Mouse (Mus musculus) kidney, embryonic 14.5 days (tissue): ENCODE results near the gene Gm21969. TPM values are rescaled to one million over a fixed set of nuclear protein-coding genes. Genes with fewer than 3 reads are reported as not detected.
A peak's percentile ranks its signal among the peaks of the same experiment; 100 is the strongest.

Source experiments
- ATAC-seq: fragments of 200-750 bp; cut with Nextera tagmentation; 2 replicates; pipeline ENCODE4 v1.8.0; 2017; ENCODE audit warnings: moderate number of reproducible peaks, mild to moderate bottlenecking, moderate TSS enrichment, moderate library complexity; ENCODE audit not compliant: low FRiP score, low TSS enrichment
- H3K27ac ChIP-seq: fragments of 300-500 bp; sonication (generic); 2 replicates; pipeline ENCODE4 v1.5.1; 2014; ENCODE audit warnings: low read depth, mild to moderate bottlenecking, low read length, moderate library complexity, mixed read lengths
- H3K27me3 ChIP-seq: fragments of 300-500 bp; sonication (generic); 2 replicates; pipeline ENCODE4 v1.6.1; 2014; ENCODE audit warnings: mild to moderate bottlenecking, low read length; ENCODE audit not compliant: control insufficient read depth, insufficient read depth
- H3K36me3 ChIP-seq: fragments of 300-500 bp; sonication (generic); 2 replicates; pipeline ENCODE4 v1.6.1; 2014; ENCODE audit warnings: low read length, mixed read lengths; ENCODE audit not compliant: control insufficient read depth, insufficient read depth
- H3K4me1 ChIP-seq: fragments of 300-500 bp; sonication (generic); 2 replicates; pipeline ENCODE4 v1.6.1; 2014; ENCODE audit warnings: low read length, mixed read lengths; ENCODE audit not compliant: control insufficient read depth, insufficient read depth
- H3K4me2 ChIP-seq: fragments of 300-500 bp; sonication (generic); replicated peaks from 2 replicates; pipeline ENCODE4 v1.6.1; 2014; ENCODE audit warnings: low read depth, mild to moderate bottlenecking, low read length
- H3K4me3 ChIP-seq: fragments of 300-500 bp; sonication (generic); 2 replicates; pipeline ENCODE4 v1.5.1; 2014; ENCODE audit warnings: mild to moderate bottlenecking, low read length
- H3K9ac ChIP-seq: fragments of 300-500 bp; sonication (generic); 2 replicates; pipeline ENCODE4 v1.6.1; 2014; ENCODE audit warnings: low read depth, mild to moderate bottlenecking, low read length, moderate library complexity
- H3K9me3 ChIP-seq: fragments of 300-500 bp; sonication (generic); 2 replicates; pipeline ENCODE4 v1.6.1; 2016; ENCODE audit warnings: low read length; ENCODE audit not compliant: control insufficient read depth
- WGBS: fragments of 180-500 bp; shearing (Covaris S2); extraction: QIAGEN DNeasy Blood & Tissue Kit; methylation state at CpG from one replicate; pipeline ENCODE4 v1.1.7; 2014; 5-methylcytosine and 5-hydroxymethylcytosine counted together
- polyA plus RNA-seq: library from polyadenylated mRNA; unstranded; fragments of >200 nt; fragmentation: Nextera tagmentation; extraction: Ambion mirVana; gene quantifications from 2 replicates; pipeline ENCODE4 v1.2.1, GENCODE M21; 2014

The Gm21969 gene
- polyA plus RNA-seq, 1 experiment from 2014 or later: not detected

- no peak overlapping the region for H3K4me2 ChIP-seq
- H3K9ac ChIP-seq: no peak overlapping the region
- H3K27ac ChIP-seq: no peak overlapping the region
- H3K9me3 ChIP-seq: no peaks in the 10 kb centered on the region
- 75% methylated on average over 6 of the region's 6 CpGs for WGBS
- H3K36me3 ChIP-seq: no peaks in the 10 kb centered on the region
- peaks cover 74% of the 10 kb centered on the region for H3K4me1 ChIP-seq
- ATAC-seq: no peak
- H3K27me3 ChIP-seq: no peaks in the 10 kb centered on the region
- H3K4me3 ChIP-seq: no peak overlapping the region
Observed at GRCm38 (mm10) chr4:139582346-139582745, 20.6 kb upstream of the Gm21969 start.

GRCm38 (mm10) chr4:139582903-139583302 lies 20.1 kb upstream of the Gm21969 start:
- Histone ChIP-seq H3K9ac (no peak overlapping the region), H3K4me1 (peaks cover 74% of the 10 kb centered on the region), H3K27me3 (no peaks in the 10 kb centered on the region), H3K4me3 (no peak overlapping the region), H3K9me3 (no peaks in the 10 kb centered on the region), H3K4me2 (no peak overlapping the region), H3K36me3 (no peaks in the 10 kb centered on the region), H3K27ac (no peak overlapping the region)
- no peak for ATAC-seq
- WGBS: 54% methylated on average over 3 of the region's 3 CpGs

- H3K27ac ChIP-seq: no peak overlapping the region
- peaks cover 66% of the 10 kb centered on the region for H3K4me1 ChIP-seq
Observed at GRCm38 (mm10) chr4:139583629-139584245, 19.2 kb upstream of the Gm21969 start.

GRCm38 (mm10) chr4:139584704-139585103 lies 18.3 kb upstream of the Gm21969 start:
- H3K36me3 ChIP-seq: no peaks in the 10 kb centered on the region
- WGBS: 79% methylated on average over 11 of the region's 11 CpGs
- no peak overlapping the region for H3K27ac ChIP-seq
- no peak overlapping the region for H3K9ac ChIP-seq
- no peak overlapping the region for H3K4me3 ChIP-seq
- no peak for ATAC-seq
- no peaks in the 10 kb centered on the region for H3K9me3 ChIP-seq
- peaks cover 62% of the 10 kb centered on the region for H3K4me1 ChIP-seq
- no peaks in the 10 kb centered on the region for H3K27me3 ChIP-seq
- H3K4me2 ChIP-seq: no peak overlapping the region

More at GRCm38 (mm10) chr4:139583629-139584245, 19.2 kb upstream of the Gm21969 start:
- ATAC-seq: no peak
- Histone ChIP-seq H3K9me3 (no peaks in the 10 kb centered on the region), H3K27me3 (no peaks in the 10 kb centered on the region), H3K4me3 (no peak overlapping the region), H3K9ac (no peak overlapping the region), H3K4me2 (no peak overlapping the region), H3K36me3 (no peaks in the 10 kb centered on the region)
- 74% methylated on average over 11 of the region's 11 CpGs for WGBS

- 0 out of 2 replicates have a peak overlapping the region, but pooled peaks have one; percentile 19 for H3K9ac ChIP-seq
- H3K4me3 ChIP-seq: no peak overlapping the region
- H3K27me3 ChIP-seq: no peaks in the 10 kb centered on the region
- H3K36me3 ChIP-seq: no peaks in the 10 kb centered on the region
- peaks cover 59% of the 10 kb centered on the region for H3K4me1 ChIP-seq
- no peak for ATAC-seq
- WGBS: 49% methylated on average over 7 of the region's 7 CpGs
- no peaks in the 10 kb centered on the region for H3K9me3 ChIP-seq
- no peak overlapping the region for H3K27ac ChIP-seq
- no peak overlapping the region for H3K4me2 ChIP-seq
Observed at GRCm38 (mm10) chr4:139585713-139586112, 17.3 kb upstream of the Gm21969 start.

- H3K9ac ChIP-seq: no peak overlapping the region
- no peak for ATAC-seq
- WGBS: 64% methylated on average over 4 of the region's 4 CpGs
Observed at GRCm38 (mm10) chr4:139587370-139587769, 15.6 kb upstream of the Gm21969 start.

GRCm38 (mm10) chr4:139587773-139588172 lies 15.2 kb upstream of the Gm21969 start:
- Histone ChIP-seq H3K36me3 (no peaks in the 10 kb centered on the region), H3K27me3 (no peaks in the 10 kb centered on the region), H3K4me1 (peaks cover 43% of the 10 kb centered on the region), H3K9me3 (no peaks in the 10 kb centered on the region), H3K4me3 (no peak overlapping the region), H3K9ac (no peak overlapping the region), H3K4me2 (no peak overlapping the region), H3K27ac (no peak overlapping the region)
- ATAC-seq: no peak
- 65% methylated on average over 4 of the region's 4 CpGs for WGBS

More at GRCm38 (mm10) chr4:139587370-139587769, 15.6 kb upstream of the Gm21969 start:
- Histone ChIP-seq H3K4me3 (no peak overlapping the region), H3K4me1 (peaks cover 43% of the 10 kb centered on the region), H3K36me3 (no peaks in the 10 kb centered on the region), H3K4me2 (no peak overlapping the region), H3K27ac (no peak overlapping the region), H3K9me3 (no peaks in the 10 kb centered on the region), H3K27me3 (no peaks in the 10 kb centered on the region)

GRCm38 (mm10) chr4:139589351-139590027 lies 13.5 kb upstream of the Gm21969 start:
- Histone ChIP-seq H3K27ac (no peak overlapping the region), H3K4me1 (peaks cover 40% of the 10 kb centered on the region), H3K9ac (no peak overlapping the region), H3K9me3 (no peaks in the 10 kb centered on the region), H3K4me3 (no peak overlapping the region), H3K36me3 (no peaks in the 10 kb centered on the region), H3K4me2 (no peak overlapping the region), H3K27me3 (no peaks in the 10 kb centered on the region)
- WGBS: 49% methylated on average over 5 of the region's 5 CpGs
- no peak for ATAC-seq

- Histone ChIP-seq H3K4me3 (no peak overlapping the region), H3K9ac (no peak overlapping the region; the same call in 1 of the 2 replicates), H3K9me3 (no peaks in the 10 kb centered on the region), H3K27me3 (no peaks in the 10 kb centered on the region), H3K4me1 (peaks cover 36% of the 10 kb centered on the region), H3K27ac (no peak overlapping the region), H3K36me3 (no peaks in the 10 kb centered on the region), H3K4me2 (no peak overlapping the region)
- 42% methylated on average over 4 of the region's 4 CpGs for WGBS
- no peak for ATAC-seq
Observed at GRCm38 (mm10) chr4:139590446-139590845, 12.5 kb upstream of the Gm21969 start.
